Mouse (Mus musculus) lung, embryonic 14.5 days (tissue): Measurements from ENCODE around the gene Edem3. TPM values are rescaled to one million over a fixed set of nuclear protein-coding genes. Genes with fewer than 3 reads are reported as not detected.

ENCODE experiments used
- ATAC-seq: fragments of 200-750 bp; cut with Nextera tagmentation; 2 replicates; pipeline ENCODE4 v1.8.0; 2017; ENCODE audit warnings: mild to moderate bottlenecking, moderate TSS enrichment, moderate library complexity; ENCODE audit not compliant: insufficient read depth
- DNase-seq: peaks from one replicate; pipeline ENCODE4 v3.0.0-alpha.2; 2015
- H3K27ac ChIP-seq: fragments of 300-500 bp; sonication (generic); 2 replicates; pipeline ENCODE4 v1.5.1; 2014; ENCODE audit warnings: low read depth, mild to moderate bottlenecking, moderate library complexity
- H3K27me3 ChIP-seq: fragments of 300-500 bp; sonication (generic); 2 replicates; pipeline ENCODE4 v1.6.1; 2014; ENCODE audit warnings: low read length, control low read depth; ENCODE audit not compliant: insufficient read depth
- H3K36me3 ChIP-seq: fragments of 300-500 bp; sonication (generic); 2 replicates; pipeline ENCODE4 v1.6.1; 2014; ENCODE audit warnings: control low read depth; ENCODE audit not compliant: insufficient read depth
- H3K4me1 ChIP-seq: fragments of 300-500 bp; sonication (generic); 2 replicates; pipeline ENCODE4 v1.6.1; 2014; ENCODE audit warnings: antibody characterized with exemption, control low read depth; ENCODE audit not compliant: insufficient read depth
- H3K4me2 ChIP-seq: fragments of 300-500 bp; sonication (generic); 2 replicates; pipeline ENCODE4 v1.6.1; 2014; ENCODE audit warnings: mild to moderate bottlenecking
- H3K4me3 ChIP-seq: fragments of 300-500 bp; sonication (generic); 2 replicates; pipeline ENCODE4 v1.5.1; 2014; ENCODE audit warnings: low read depth, low read length
- H3K9ac ChIP-seq: fragments of 300-500 bp; sonication (generic); 2 replicates; pipeline ENCODE4 v1.6.1; 2014
- H3K9me3 ChIP-seq: fragments of 300-500 bp; sonication (generic); 2 replicates; pipeline ENCODE4 v1.6.1; 2016; ENCODE audit warnings: low read depth, low read length, control low read depth
- CTCF ChIP-seq: IDR thresholded peaks from 2 replicates; pipeline ENCODE4 v1.5.1; 2016; ENCODE audit warnings: antibody characterized with exemption, low read depth
- WGBS: fragments of 180-500 bp; shearing (Covaris S2); extraction: QIAGEN DNeasy Blood & Tissue Kit; methylation state at CpG from one replicate; pipeline ENCODE4 v1.1.7; 2014; 5-methylcytosine and 5-hydroxymethylcytosine counted together
- polyA plus RNA-seq: library from polyadenylated mRNA; unstranded; fragments of >200 nt; fragmentation: Nextera tagmentation; extraction: Ambion mirVana; gene quantifications from 2 replicates; pipeline ENCODE4 v1.2.1, GENCODE M21; 2014

Edem3 gene
- polyA plus RNA-seq, 1 experiment from 2014 or later: 24.5 TPM

- 80% methylated on average over 16 of the region's 16 CpGs for WGBS
- DNase-seq (no peak), ATAC-seq (no peak)
- Histone ChIP-seq H3K9me3 (no peaks in the 10 kb centered on the region), H3K4me3 (no peak overlapping the region), H3K9ac (no peak overlapping the region), H3K4me2 (no peak overlapping the region), H3K27me3 (no peaks in the 10 kb centered on the region), H3K27ac (no peak overlapping the region), H3K36me3 (no peaks in the 10 kb centered on the region), H3K4me1 (no peaks in the 10 kb centered on the region)
- TF ChIP-seq CTCF: no peak
Observed at GRCm38 (mm10) chr1:151849993-151850608, 94.9 kb downstream of the Edem3 start.

GRCm38 (mm10) chr1:151851051-151851848 lies 96.1 kb downstream of the Edem3 start:
- ATAC-seq: no peak
- Histone ChIP-seq H3K4me1 (no peaks in the 10 kb centered on the region), H3K4me2 (no peak overlapping the region)

GRCm38 (mm10) chr1:151851976-151852375 lies 96.8 kb downstream of the Edem3 start:
- H3K9ac ChIP-seq: no peak overlapping the region
- H3K27ac ChIP-seq: no peak overlapping the region
- DNase-seq: no peak
- H3K9me3 ChIP-seq: no peaks in the 10 kb centered on the region
- no peaks in the 10 kb centered on the region for H3K27me3 ChIP-seq
- no peaks in the 10 kb centered on the region for H3K36me3 ChIP-seq
- no peak for TF ChIP-seq CTCF
- no peak overlapping the region for H3K4me2 ChIP-seq
- WGBS: 77% methylated on average over 3 of the region's 3 CpGs
- no peaks in the 10 kb centered on the region for H3K4me1 ChIP-seq
- no peak for ATAC-seq
- no peak overlapping the region for H3K4me3 ChIP-seq

More at GRCm38 (mm10) chr1:151851051-151851848, 96.1 kb downstream of the Edem3 start:
- 76% methylated on average over 20 of the region's 20 CpGs for WGBS
- H3K9ac ChIP-seq: no peak overlapping the region
- H3K9me3 ChIP-seq: no peaks in the 10 kb centered on the region
- no peaks in the 10 kb centered on the region for H3K27me3 ChIP-seq
- peak; percentile 28 for TF ChIP-seq CTCF
- peak; percentile 44 for DNase-seq
- H3K4me3 ChIP-seq: no peak overlapping the region
- H3K36me3 ChIP-seq: no peaks in the 10 kb centered on the region
- no peak overlapping the region for H3K27ac ChIP-seq

- no peak for DNase-seq
- TF ChIP-seq CTCF: no peak
Observed at GRCm38 (mm10) chr1:151855561-151855960, 100.4 kb downstream of the Edem3 start.

GRCm38 (mm10) chr1:151858474-151858873 lies 103.3 kb downstream of the Edem3 start:
- no peak for DNase-seq
- H3K36me3 ChIP-seq: no peaks in the 10 kb centered on the region
- no peak overlapping the region for H3K27ac ChIP-seq
- H3K27me3 ChIP-seq: no peaks in the 10 kb centered on the region
- ATAC-seq: no peak
- H3K9ac ChIP-seq: no peak overlapping the region
- H3K4me1 ChIP-seq: peaks cover 10% of the 10 kb centered on the region; the same call in 1 of the 2 replicates
- no peak overlapping the region for H3K4me3 ChIP-seq
- WGBS: 93% methylated on average over 1 of the region's 1 CpGs
- no peaks in the 10 kb centered on the region for H3K9me3 ChIP-seq
- TF ChIP-seq CTCF: no peak
- no peak overlapping the region for H3K4me2 ChIP-seq

More at GRCm38 (mm10) chr1:151855561-151855960, 100.4 kb downstream of the Edem3 start:
- Histone ChIP-seq H3K4me3 (no peak overlapping the region), H3K9me3 (no peaks in the 10 kb centered on the region), H3K36me3 (no peaks in the 10 kb centered on the region), H3K9ac (no peak overlapping the region), H3K27ac (no peak overlapping the region), H3K4me2 (no peak overlapping the region), H3K4me1 (no peaks in the 10 kb centered on the region), H3K27me3 (no peaks in the 10 kb centered on the region)
- no peak for ATAC-seq
- WGBS: 47% methylated on average over 1 of the region's 1 CpGs

GRCm38 (mm10) chr1:151861334-151861995 lies 106.3 kb downstream of the Edem3 start:
- H3K27ac ChIP-seq: no peak overlapping the region
- H3K27me3 ChIP-seq: no peaks in the 10 kb centered on the region
- H3K36me3 ChIP-seq: no peaks in the 10 kb centered on the region
- no peak overlapping the region for H3K4me3 ChIP-seq
- peak; percentile 50 for TF ChIP-seq CTCF
- WGBS: 54% methylated on average over 20 of the region's 20 CpGs
- no peak for ATAC-seq
- H3K4me2 ChIP-seq: peak overlapping the region; percentile 6; the same call in 1 of the 2 replicates
- H3K9ac ChIP-seq: no peak overlapping the region
- H3K4me1 ChIP-seq: peaks cover 22% of the 10 kb centered on the region
- no peaks in the 10 kb centered on the region for H3K9me3 ChIP-seq
- peak; percentile 40 for DNase-seq

- DNase-seq (no peak), ATAC-seq (no peak)
- H3K27ac ChIP-seq: no peak overlapping the region
- no peak overlapping the region for H3K4me3 ChIP-seq
- H3K9ac ChIP-seq: no peak overlapping the region
- peaks cover 22% of the 10 kb centered on the region for H3K4me1 ChIP-seq
- TF ChIP-seq CTCF: no peak
- H3K9me3 ChIP-seq: no peaks in the 10 kb centered on the region
- WGBS: 89% methylated on average over 8 of the region's 8 CpGs
- H3K27me3 ChIP-seq: no peaks in the 10 kb centered on the region
- H3K4me2 ChIP-seq: no peak overlapping the region
- H3K36me3 ChIP-seq: no peaks in the 10 kb centered on the region
Observed at GRCm38 (mm10) chr1:151862109-151862508, 106.9 kb downstream of the Edem3 start.
